Mouse (Mus musculus): ENCODE data around the gene Snf8. TPM values are rescaled to one million over a fixed set of nuclear protein-coding genes. Genes with fewer than 3 reads are reported as not detected.

Snf8 gene
- total and polyA plus RNA-seq, 3 experiments: 70.8 to 199 (median 113) TPM

DNA sequence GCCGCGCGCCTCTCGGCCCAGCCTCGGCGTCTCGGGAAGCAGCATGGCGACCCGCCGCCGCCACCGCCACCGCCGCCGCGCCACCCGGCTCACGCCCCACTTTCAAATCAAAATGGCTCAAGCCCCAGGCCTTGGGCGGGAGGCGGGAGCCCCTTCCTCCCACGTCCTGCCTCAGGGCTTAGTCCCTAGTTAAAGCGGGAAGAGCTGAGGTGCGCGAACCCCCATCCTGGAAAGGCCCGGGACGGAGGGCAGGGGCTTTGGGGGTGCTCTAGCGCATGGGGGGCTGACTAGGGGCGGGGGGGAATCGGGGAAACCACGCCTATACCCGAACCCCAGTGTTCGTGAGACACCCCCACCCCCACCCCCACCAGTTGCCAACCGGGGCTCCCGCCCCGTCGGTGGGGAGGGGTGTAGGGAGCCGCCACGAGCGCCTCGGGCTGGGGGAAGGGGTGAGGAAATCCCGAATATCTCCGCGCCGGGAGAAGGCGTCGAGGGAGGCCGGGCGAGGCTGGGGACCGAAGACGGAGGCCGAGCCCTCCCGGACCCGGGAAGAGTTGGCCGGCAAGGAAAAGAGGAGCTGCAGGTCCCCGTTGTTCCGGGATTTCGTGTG, 29.8 kb upstream of the Snf8 start:
- in situ Hi-C loops (cut with MboI; ENCODE audit: low pct_ligation_motif_present, low pct_unique_long_range_greater_than_20kb, low sequenced_read_pairs): no loop called here
- H3K27ac ChIP-seq (ENCODE audit: insufficient read depth, low read depth): no peak overlapping the region

DNA sequence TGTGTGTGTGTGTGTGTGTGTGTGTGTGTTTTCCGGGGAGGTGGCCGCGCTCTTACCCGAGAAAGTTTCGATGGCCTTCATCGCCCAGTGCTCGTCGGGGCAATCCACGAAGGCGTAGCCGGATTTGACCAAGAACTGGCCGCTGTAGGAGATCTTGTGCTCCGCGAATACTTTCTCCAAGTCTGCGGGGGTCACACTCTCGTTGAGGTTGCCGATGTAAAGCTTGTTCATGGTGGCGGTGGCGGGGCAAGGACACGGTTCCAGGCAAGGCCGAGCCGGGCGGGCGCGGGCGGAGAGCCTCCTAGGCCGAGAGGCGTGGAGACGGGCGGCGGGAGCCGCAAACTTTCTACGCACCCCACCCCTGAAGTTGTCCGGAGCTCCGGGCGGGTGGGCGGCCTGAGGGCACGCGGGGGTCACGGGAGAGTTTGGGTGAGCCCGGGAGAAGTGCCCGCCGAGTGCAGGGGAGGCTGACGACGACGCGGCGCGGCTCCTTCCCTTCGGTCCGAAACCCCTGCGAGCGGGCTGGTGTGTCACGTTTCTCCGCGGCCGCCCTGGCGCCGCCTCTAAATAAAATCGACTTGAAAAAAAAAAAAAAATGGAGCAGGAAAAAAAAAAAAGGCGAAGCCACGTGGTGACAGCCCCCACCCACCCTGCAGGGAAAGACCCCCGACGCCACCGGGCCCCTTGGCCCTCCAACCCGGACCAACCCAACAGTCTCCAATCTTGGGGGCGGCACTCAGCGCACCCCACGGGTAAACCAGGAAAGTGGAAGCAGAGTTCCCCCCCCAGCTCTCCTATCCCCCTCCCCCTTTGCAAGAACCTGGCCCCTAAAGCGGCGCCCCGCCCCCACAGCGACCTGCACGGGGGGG, 29.0 kb upstream of the Snf8 start, which contains the start of gene Igf2bp1:
TSS of gene Igf2bp1 (minus strand) at position 538 of the 869 bp plus-strand sequence.
- Histone ChIP-seq H3K4me1 (ENCODE audit: control insufficient read depth in 1 of 2, insufficient read depth in 2 of 2) (no peaks in the 10 kb centered on the region), H3K27ac (ENCODE audit: insufficient read depth, low read depth) (no peak within 1 kb of the TSS), H3K27me3 (replicated peaks) (peaks cover 43% of the 10 kb centered on the region), H3K4me2 (ENCODE audit: insufficient read depth, low read depth, poor library complexity, severe bottlenecking) (no peak within 1 kb of the TSS), H3K36me3 (replicated peaks in 1 of 2; ENCODE audit: control insufficient read depth in 1 of 2, insufficient read depth in 1 of 2, low read length in 1 of 2) (no peaks in the 10 kb centered on the region), H3K9ac (ENCODE audit: insufficient read depth, low read depth) (no peak within 1 kb of the TSS), H3K79me2 (replicated peaks; ENCODE audit: control insufficient read depth, extremely low read depth, insufficient read depth, poor library complexity, severe bottlenecking) (no peaks in the 10 kb centered on the region), H3K9me3 (replicated peaks; ENCODE audit: low read length) (peaks cover 33% of the 10 kb centered on the region), H3K4me3 (replicated peaks in 1 of 3; ENCODE audit: low read depth in 2 of 3, low read length in 2 of 3, poor library complexity in 1 of 3) (peak within 1 kb of the TSS in 1 of 3 experiments; percentile 5)
- dilution Hi-C loops (cut with MboI; ENCODE audit: extremely low pct_ligation_motif_present, extremely low pct_unique_long_range_greater_than_20kb, low sequenced_read_pairs): no loop called here
- in situ Hi-C loops (cut with MboI; ENCODE audit: low pct_ligation_motif_present, low pct_unique_long_range_greater_than_20kb, low sequenced_read_pairs): no loop called here
- no peak for TF ChIP-seq JUND (conservative IDR thresholded peaks at IDR 0.05; ENCODE audit: low read depth, low read length)
- no peak for TF ChIP-seq MYC (IDR thresholded peaks at IDR 0.05; ENCODE audit: low read depth, low read length)
- no peak for TF ChIP-seq CHD2 (IDR thresholded peaks at IDR 0.05; ENCODE audit: low read length)
- TF ChIP-seq RAD21 (IDR thresholded peaks at IDR 0.05; ENCODE audit: low read depth, low read length): no peak
- no peak for TF ChIP-seq POLR2AphosphoS2 (IDR thresholded peaks at IDR 0.05; ENCODE audit: low read depth, low read length)
- TF ChIP-seq EP300 (IDR thresholded peaks at IDR 0.05; ENCODE audit: low read length): no peak
- TF ChIP-seq GABPA (IDR thresholded peaks at IDR 0.05; ENCODE audit: insufficient replicate concordance, low read depth, low read length): no peak
- no peak for TF ChIP-seq JUN (IDR thresholded peaks at IDR 0.05; ENCODE audit: insufficient read depth, low read depth, low read length)
- no peak for TF ChIP-seq NELFE (IDR thresholded peaks at IDR 0.05; ENCODE audit: low read depth, low read length)
- TF ChIP-seq ELF1 (IDR thresholded peaks at IDR 0.05; ENCODE audit: low read depth, low read length): no peak
- TF ChIP-seq HCFC1 (IDR thresholded peaks at IDR 0.05; ENCODE audit: low read depth, low read length): no peak
- TF ChIP-seq ETS1 (conservative IDR thresholded peaks at IDR 0.05; ENCODE audit: low read depth, low read length): no peak
- no peak for TF ChIP-seq NRF1 (IDR thresholded peaks at IDR 0.05; ENCODE audit: low read depth, low read length)
- no peak for TF ChIP-seq IRF4 (IDR thresholded peaks at IDR 0.05; ENCODE audit: low read depth, low read length)
- TF ChIP-seq ZNF384 (IDR thresholded peaks at IDR 0.05; ENCODE audit: low read depth, low read length): no peak
- no peak for TF ChIP-seq ZMIZ1 (IDR thresholded peaks at IDR 0.05; ENCODE audit: low read depth, low read length)
- no peak for TF ChIP-seq E2F4 (IDR thresholded peaks at IDR 0.05; ENCODE audit: insufficient replicate concordance, low read depth, low read length)
- no peak for TF ChIP-seq ZC3H11A (IDR thresholded peaks at IDR 0.05; ENCODE audit: low read depth, low read length)
- no peak for DNase-seq (ENCODE audit: extremely low read depth)

More for the DNA sequence above, 29.8 kb upstream of the Snf8 start:
- Histone ChIP-seq H3K4me3 (replicated peaks in 1 of 3; ENCODE audit: low read depth in 2 of 3, low read length in 2 of 3, poor library complexity in 1 of 3) (no peak overlapping the region), H3K9me3 (replicated peaks; ENCODE audit: low read length) (peaks cover 33% of the 10 kb centered on the region), H3K27me3 (replicated peaks) (peaks cover 43% of the 10 kb centered on the region), H3K36me3 (replicated peaks in 1 of 2; ENCODE audit: control insufficient read depth in 1 of 2, insufficient read depth in 1 of 2, low read length in 1 of 2) (no peaks in the 10 kb centered on the region), H3K4me2 (ENCODE audit: insufficient read depth, low read depth, poor library complexity, severe bottlenecking) (no peak overlapping the region), H3K79me2 (replicated peaks; ENCODE audit: control insufficient read depth, extremely low read depth, insufficient read depth, poor library complexity, severe bottlenecking) (no peaks in the 10 kb centered on the region), H3K9ac (ENCODE audit: insufficient read depth, low read depth) (no peak overlapping the region), H3K4me1 (ENCODE audit: control insufficient read depth in 1 of 2, insufficient read depth in 2 of 2) (no peaks in the 10 kb centered on the region)
- no peak for DNase-seq (ENCODE audit: extremely low read depth)
- dilution Hi-C loops (cut with MboI; ENCODE audit: extremely low pct_ligation_motif_present, extremely low pct_unique_long_range_greater_than_20kb, low sequenced_read_pairs): no loop called here
- no peak for TF ChIP-seq EP300 (IDR thresholded peaks at IDR 0.05; ENCODE audit: low read length)
- TF ChIP-seq BHLHE40 (IDR thresholded peaks at IDR 0.05; ENCODE audit: low read depth, low read length): no peak
- no peak for TF ChIP-seq SIN3A (IDR thresholded peaks at IDR 0.05; ENCODE audit: low read length)
- no peak for TF ChIP-seq NRF1 (IDR thresholded peaks at IDR 0.05; ENCODE audit: low read depth, low read length)
